Mouse (Mus musculus) bone marrow, adult 2 months (tissue): ENCODE measurements around the gene Rftn1. TPM values are rescaled to one million over a fixed set of nuclear protein-coding genes. Genes with fewer than 3 reads are reported as not detected.

Experiments used
- H3K27ac ChIP-seq: fragments of 200-500 bp; 2 replicates; pipeline ENCODE4 v1.5.1; 2012; ENCODE audit warnings: low read depth, mild to moderate bottlenecking, control low read depth, inconsistent platforms, low read length; ENCODE audit not compliant: control insufficient read depth, poor library complexity, insufficient read depth
- H3K4me1 ChIP-seq: fragments of 200-500 bp; 2 replicates; pipeline ENCODE4 v1.6.1; 2011; ENCODE audit warnings: low read length; ENCODE audit not compliant: control insufficient read depth, insufficient read depth
- H3K4me3 ChIP-seq: fragments of 200-500 bp; replicated peaks from 2 replicates; pipeline ENCODE3; 2011; ENCODE audit warnings: mild to moderate bottlenecking, low read depth, low read length, control low read depth; ENCODE audit not compliant: control insufficient read depth
- CTCF ChIP-seq: fragments of 200-500 bp; IDR thresholded peaks from 2 replicates; pipeline ENCODE4 v1.5.1; 2011; ENCODE audit warnings: low read length, control low read depth; ENCODE audit not compliant: control insufficient read depth, insufficient read depth
- POLR2A ChIP-seq: fragments of 200-500 bp; IDR thresholded peaks from 2 replicates; pipeline ENCODE4 v1.6.1; 2011; ENCODE audit warnings: low read depth, mild to moderate bottlenecking, control low read depth, low read length, borderline replicate concordance; ENCODE audit not compliant: control insufficient read depth
- WGBS: fragments of 180-500 bp; shearing (Covaris S2); methylation state at CpG from one replicate; pipeline ENCODE4 v1.1.7; 2018; 5-methylcytosine and 5-hydroxymethylcytosine counted together
- polyA plus RNA-seq: library from polyadenylated mRNA; stranded (reverse); fragments of >200 nt; gene quantifications from 2 replicates; pipeline ENCODE4 v1.2.4, GENCODE M21; 2011; ENCODE audit warnings: low replicate concordance; ENCODE audit not compliant: missing spikeins, insufficient read depth, insufficient read length

Rftn1 gene
- polyA plus RNA-seq, 1 experiment, result 18.0 TPM

- WGBS, result 75% methylated on average over 4 of the region's 4 CpGs
- Histone ChIP-seq H3K4me1 (peaks cover 5% of the 10 kb centered on the region; the same call in 1 of the 2 replicates), H3K4me3 (no peak overlapping the region), H3K27ac (no peak overlapping the region)
- TF ChIP-seq POLR2A (no peak), CTCF (no peak)
Observed at GRCm38 (mm10) chr17:50185083-50185482, 5.4 kb downstream of the Rftn1 start.

- WGBS, result 84% methylated on average over 12 of the region's 12 CpGs
- Histone ChIP-seq H3K4me3 (no peak overlapping the region), H3K4me1 (peaks cover 5% of the 10 kb centered on the region; the same call in 1 of the 2 replicates), H3K27ac (no peak overlapping the region)
- TF ChIP-seq POLR2A, result no peak
- no peak for TF ChIP-seq CTCF
Observed at GRCm38 (mm10) chr17:50184217-50185038, 6.0 kb downstream of the Rftn1 start.

GRCm38 (mm10) chr17:50183300-50183699, 7.2 kb downstream of the Rftn1 start:
- Histone ChIP-seq H3K27ac (no peak overlapping the region), H3K4me1 (peaks cover 5% of the 10 kb centered on the region; the same call in 1 of the 2 replicates), H3K4me3 (no peak overlapping the region)
- 68% methylated on average over 4 of the region's 4 CpGs for WGBS
- TF ChIP-seq CTCF, result no peak
- TF ChIP-seq POLR2A, result no peak

DNA sequence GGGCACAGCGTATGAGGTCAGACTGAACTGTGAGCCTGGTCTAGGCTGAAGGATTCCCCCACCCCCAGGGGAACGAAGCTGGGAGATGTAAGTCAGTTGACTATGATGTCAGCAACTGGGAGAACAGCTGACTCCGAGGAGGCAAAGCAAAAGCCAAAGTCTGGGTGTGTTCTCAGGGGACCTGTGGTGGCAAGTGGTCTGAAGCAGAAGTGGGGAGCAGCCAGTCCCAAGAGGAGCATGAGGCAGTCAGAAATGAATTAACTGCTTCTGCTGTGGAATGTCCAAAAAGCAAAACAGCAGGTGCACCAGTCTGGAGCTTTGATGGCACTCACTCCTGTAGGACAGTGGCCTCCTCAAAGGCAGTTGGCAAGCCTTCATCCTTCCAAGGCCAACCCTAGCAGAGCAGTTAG, 7.9 kb downstream of the Rftn1 start:
- Histone ChIP-seq H3K27ac (no peak overlapping the region), H3K4me3 (no peak overlapping the region), H3K4me1 (peaks cover 5% of the 10 kb centered on the region; the same call in 1 of the 2 replicates)
- 40% methylated on average over 3 of the region's 3 CpGs for WGBS
- TF ChIP-seq POLR2A, result no peak
- no peak for TF ChIP-seq CTCF

GRCm38 (mm10) chr17:50180899-50181570, 9.4 kb downstream of the Rftn1 start:
- H3K4me3 ChIP-seq, result no peak overlapping the region
- WGBS, result 63% methylated on average over 4 of the region's 4 CpGs
- peaks cover 5% of the 10 kb centered on the region; the same call in 1 of the 2 replicates for H3K4me1 ChIP-seq
- no peak for TF ChIP-seq POLR2A
- no peak for TF ChIP-seq CTCF
- no peak overlapping the region for H3K27ac ChIP-seq

GRCm38 (mm10) chr17:50173776-50174175, 16.7 kb downstream of the Rftn1 start:
- no peak for TF ChIP-seq POLR2A
- TF ChIP-seq CTCF, result no peak

GRCm38 (mm10) chr17:50173368-50173767, 17.1 kb downstream of the Rftn1 start:
- H3K4me3 ChIP-seq, result no peak overlapping the region
- WGBS, result 52% methylated on average over 5 of the region's 5 CpGs
- H3K27ac ChIP-seq, result peak overlapping the region; percentile 34; the same call in 1 of the 2 replicates
- H3K4me1 ChIP-seq, result no peaks in the 10 kb centered on the region; the same call in 1 of the 2 replicates
- no peak for TF ChIP-seq POLR2A
- no peak for TF ChIP-seq CTCF

More at GRCm38 (mm10) chr17:50173776-50174175, 16.7 kb downstream of the Rftn1 start:
- peak overlapping the region; percentile 34; the same call in 1 of the 2 replicates for H3K27ac ChIP-seq
- H3K4me1 ChIP-seq, result no peaks in the 10 kb centered on the region; the same call in 1 of the 2 replicates
- 92% methylated on average over 3 of the region's 3 CpGs for WGBS
- no peak overlapping the region for H3K4me3 ChIP-seq

DNA sequence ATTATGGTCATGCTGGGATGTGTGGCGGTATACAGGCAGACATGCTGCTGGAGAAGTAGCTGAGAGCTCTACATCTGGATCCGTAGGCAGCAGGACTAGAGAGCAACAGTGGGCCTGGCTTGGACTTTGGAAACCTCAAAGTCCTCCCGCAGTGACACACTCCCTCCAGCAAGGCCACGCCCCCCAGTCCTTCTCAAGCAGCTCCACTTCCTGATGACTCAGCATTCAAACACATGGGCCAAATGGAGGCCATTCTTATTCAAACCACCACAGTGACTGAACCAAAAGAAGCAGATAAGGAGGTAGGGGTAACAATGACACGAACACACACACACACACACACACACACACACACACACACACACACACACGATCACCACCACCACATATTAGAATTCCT, 17.7 kb downstream of the Rftn1 start:
- TF ChIP-seq CTCF (no peak), POLR2A (no peak)
- 91% methylated on average over 6 of the region's 6 CpGs for WGBS
- no peaks in the 10 kb centered on the region; the same call in 1 of the 2 replicates for H3K4me1 ChIP-seq
- no peak overlapping the region for H3K4me3 ChIP-seq
- H3K27ac ChIP-seq, result no peak overlapping the region
